In the genomic region with DNA sequence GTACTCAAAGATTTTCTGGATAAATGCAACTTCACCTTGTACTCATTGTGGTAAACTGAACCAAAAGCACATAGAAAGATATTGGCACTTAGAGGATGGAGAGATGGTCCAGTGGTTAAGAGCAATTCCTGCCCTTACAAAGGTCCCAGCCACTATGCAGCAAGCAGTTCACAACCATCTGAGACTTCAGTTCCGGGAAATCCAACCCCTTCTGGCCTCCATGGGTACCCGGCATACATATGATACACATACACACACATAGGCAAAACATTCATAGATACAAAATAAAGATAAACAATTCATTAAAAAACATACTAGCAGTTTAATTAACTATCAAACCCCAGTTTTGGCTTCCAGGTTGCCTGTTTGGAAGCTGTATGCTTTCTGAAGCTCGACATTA, we compare ENCODE assay signal across 21 mouse cellular contexts.
DNase-seq lines count a peak whose midpoint lies in the region; ATAC-seq and TF ChIP-seq lines count a peak whose summit lies in the region.
"Had no signal": no experiment of that assay in that cellular context is flagged by ENCODE, and none has a peak within 500 bp of the region (broad histone marks: within the 10 kb centered on the region; RNA-seq: fewer than 3 reads in every experiment).

No protein-coding gene starts in this region.

- intact Hi-C loops in heart, postnatal 25 days (cut with DNase I) = no loop called here

- no peaks in the 10 kb centered on the region for H3K27me3 ChIP-seq in intestine, embryonic 15.5 days (replicated peaks)
- no peaks in the 10 kb centered on the region for H3K27me3 ChIP-seq in intestine, postnatal 0 days (replicated peaks; ENCODE audit: control insufficient read depth, insufficient read depth, low read length)
- no peaks in the 10 kb centered on the region for H3K27me3 ChIP-seq in intestine, embryonic 16.5 days (replicated peaks; ENCODE audit: control insufficient read depth, insufficient read depth, low read length)
- H3K27me3 ChIP-seq: CH12.LX, Patski had no signal

- H3K4me2 ChIP-seq in intestine, embryonic 15.5 days (replicated peaks) = no peak overlapping the region
- no peak overlapping the region for H3K4me2 ChIP-seq in intestine, postnatal 0 days (replicated peaks; ENCODE audit: low read depth)
- no peak overlapping the region for H3K4me2 ChIP-seq in intestine, embryonic 16.5 days (ENCODE audit: low read depth, low read length)

- peak; percentile 61 for ATAC-seq in intestine, embryonic 15.5 days
- no peak for ATAC-seq in intestine, postnatal 0 days
- peak; percentile 65 for ATAC-seq in intestine, embryonic 16.5 days
- ATAC-seq: activated CD4-positive, CD25-positive, alpha-beta regulatory T cell, adult 4 months; CD4-positive, CD25-positive, alpha-beta regulatory T cell, adult 4 months; Patski had no signal

- H3K9me3 ChIP-seq in intestine, embryonic 15.5 days = no peaks in the 10 kb centered on the region
- no peaks in the 10 kb centered on the region for H3K9me3 ChIP-seq in intestine, postnatal 0 days (ENCODE audit: control insufficient read depth)
- no peaks in the 10 kb centered on the region for H3K9me3 ChIP-seq in intestine, embryonic 16.5 days (ENCODE audit: control insufficient read depth, low read length)
- H3K9me3 ChIP-seq: G1E had no signal

- no peak overlapping the region for H3K4me3 ChIP-seq in intestine, embryonic 15.5 days (replicated peaks)
- H3K4me3 ChIP-seq in intestine, postnatal 0 days (ENCODE audit: low read depth, low read length) = no peak overlapping the region
- no peak overlapping the region for H3K4me3 ChIP-seq in intestine, embryonic 16.5 days (ENCODE audit: low read length)

- 61% methylated on average over 3 of the region's 3 CpGs for WGBS in intestine, embryonic 15.5 days
- WGBS in intestine, postnatal 0 days = 44% methylated on average over 3 of the region's 3 CpGs
- 66% methylated on average over 3 of the region's 3 CpGs for WGBS in intestine, embryonic 16.5 days

- H3K27ac ChIP-seq in intestine, embryonic 15.5 days = no peak overlapping the region
- H3K27ac ChIP-seq in intestine, postnatal 0 days (ENCODE audit: low read depth, low read length) = no peak overlapping the region
- H3K27ac ChIP-seq in intestine, embryonic 16.5 days (ENCODE audit: low read length) = no peak overlapping the region

- TF ChIP-seq CTCF in intestine, postnatal 0 days (IDR thresholded peaks at IDR 0.05; ENCODE audit: low read depth) = no peak

- peak; percentile 35 for DNase-seq in heart, adult 11 months
- DNase-seq in heart, postnatal 25 days (ENCODE audit: low spot score) = no peak
- DNase-seq in yolk sac, embryonic 10.5 days (ENCODE audit: low spot score) = no peak
- DNase-seq: adrenal gland, adult 2 months; adrenal gland, adult 8-10 months; adrenal gland, postnatal 10 days; adrenal gland, postnatal 14 days; adrenal gland, postnatal 25 days; adrenal gland, postnatal 36 days; B cell, adult 2 months; cerebellum, adult 11 months; cerebellum, adult 11-12 months; cerebellum, adult 18-20 months had no signal

- no peaks in the 10 kb centered on the region for H3K36me3 ChIP-seq in intestine, embryonic 15.5 days
- H3K36me3 ChIP-seq in intestine, postnatal 0 days (ENCODE audit: control insufficient read depth, insufficient read depth) = no peaks in the 10 kb centered on the region
- no peaks in the 10 kb centered on the region for H3K36me3 ChIP-seq in intestine, embryonic 16.5 days (ENCODE audit: control insufficient read depth, insufficient read depth, low read length)
- H3K36me3 ChIP-seq: G1E had no signal

- H3K9ac ChIP-seq in intestine, embryonic 15.5 days = no peak overlapping the region
- H3K9ac ChIP-seq in intestine, postnatal 0 days (ENCODE audit: low read depth, low read length) = no peak overlapping the region
- H3K9ac ChIP-seq in intestine, embryonic 16.5 days (ENCODE audit: low read depth, low read length) = no peak overlapping the region

- peaks cover 3% of the 10 kb centered on the region; the same call in 1 of the 2 replicates for H3K4me1 ChIP-seq in intestine, embryonic 15.5 days (replicated peaks)
- no peaks in the 10 kb centered on the region for H3K4me1 ChIP-seq in intestine, postnatal 0 days (replicated peaks; ENCODE audit: control insufficient read depth, insufficient read depth, low read length)
- H3K4me1 ChIP-seq in intestine, embryonic 16.5 days (ENCODE audit: control insufficient read depth, insufficient read depth, low read length) = no peaks in the 10 kb centered on the region
